Mouse (Mus musculus): ENCODE measurements around the gene Glis3. TPM values are rescaled to one million over a fixed set of nuclear protein-coding genes. Genes with fewer than 3 reads are reported as not detected.

Gene Glis3
- polyA plus RNA-seq, 1 experiment from 2014 or later: 0.36 TPM

DNA sequence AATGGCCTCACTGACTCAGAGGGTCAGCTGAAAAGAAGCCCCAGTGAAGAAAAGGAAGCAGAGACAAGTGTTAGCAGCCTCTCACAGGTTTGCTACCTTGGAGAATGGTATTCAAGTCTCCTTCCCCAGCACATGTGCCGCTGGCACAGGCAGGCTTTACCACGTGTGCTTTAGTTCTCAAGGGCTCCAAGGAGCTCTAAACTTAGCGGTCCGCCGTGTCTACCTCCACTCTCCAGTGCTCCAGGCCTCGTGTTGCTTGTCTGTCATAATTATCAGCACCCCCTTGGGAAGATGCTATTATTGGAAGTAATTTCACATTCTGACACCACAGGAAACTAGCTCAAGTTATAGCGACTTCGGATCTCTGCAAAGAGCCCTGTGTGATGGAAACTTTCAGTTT, 344.0 kb downstream of the Glis3 start:
- no peaks in the 10 kb centered on the region for H3K27me3 ChIP-seq (ENCODE audit: insufficient read depth, low read length)
- no peaks in the 10 kb centered on the region for H3K36me3 ChIP-seq (replicated peaks; ENCODE audit: insufficient read depth, low read length)
- H3K9me3 ChIP-seq (ENCODE audit: low read length): no peaks in the 10 kb centered on the region
- H3K9ac ChIP-seq (replicated peaks): no peak overlapping the region
- ATAC-seq: no peak
- 69% methylated on average over 8 of the region's 8 CpGs for WGBS (ENCODE audit: insufficient replicate concordance)
- no peak for TF ChIP-seq CTCF (IDR thresholded peaks at IDR 0.05; ENCODE audit: low read depth)
- no peak for TF ChIP-seq EP300 (IDR thresholded peaks at IDR 0.05; ENCODE audit: low read depth)
- H3K4me3 ChIP-seq (ENCODE audit: low read depth, low read length): no peak overlapping the region
- H3K4me2 ChIP-seq (ENCODE audit: low read depth, low read length): no peak overlapping the region
- H3K4me1 ChIP-seq (ENCODE audit: insufficient read depth): no peaks in the 10 kb centered on the region
- no peak overlapping the region for H3K27ac ChIP-seq (ENCODE audit: low read depth)
- DNase-seq: no peak

DNA sequence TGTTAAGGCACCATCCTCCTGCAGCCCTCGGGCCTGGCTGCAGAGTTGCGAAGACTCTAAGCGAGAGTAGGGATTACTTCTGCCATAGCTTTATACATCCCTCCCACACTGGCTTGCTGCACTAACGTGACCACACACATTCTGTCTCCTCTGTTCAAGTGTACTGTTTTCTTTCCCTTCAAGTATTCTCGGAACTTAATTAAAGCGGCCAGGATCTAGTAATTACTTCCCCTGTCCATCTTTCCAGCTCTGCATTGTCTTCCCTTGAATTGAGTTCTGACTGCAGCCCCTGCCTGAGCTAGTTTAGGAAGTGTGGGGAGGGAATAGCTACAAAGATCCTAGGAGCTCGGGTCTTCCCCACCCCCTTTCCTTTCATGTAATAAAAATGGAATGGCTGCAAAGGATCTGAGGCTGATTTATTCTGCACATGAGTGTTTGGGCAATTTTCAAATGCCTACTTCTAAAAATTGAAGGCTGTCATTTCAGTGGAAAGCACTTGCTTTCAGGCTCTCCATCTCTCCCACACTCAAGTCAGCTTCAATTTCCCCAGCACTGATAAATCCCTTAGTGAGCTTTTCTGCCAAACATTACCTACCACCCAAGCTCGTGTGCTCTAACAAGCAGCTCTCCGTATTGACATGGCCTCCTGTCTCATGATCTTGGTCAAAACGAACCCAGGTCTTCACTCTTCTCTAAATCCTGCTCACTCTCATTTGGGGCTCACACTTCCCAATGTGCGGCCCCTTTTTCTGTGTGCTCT, 346.7 kb downstream of the Glis3 start:
- H3K9ac ChIP-seq (replicated peaks): no peak overlapping the region
- H3K4me2 ChIP-seq (ENCODE audit: low read depth, low read length): no peak overlapping the region
- TF ChIP-seq CTCF (IDR thresholded peaks at IDR 0.05; ENCODE audit: low read depth): no peak
- no peak for TF ChIP-seq EP300 (IDR thresholded peaks at IDR 0.05; ENCODE audit: low read depth)
- no peaks in the 10 kb centered on the region for H3K36me3 ChIP-seq (replicated peaks; ENCODE audit: insufficient read depth, low read length)
- H3K27ac ChIP-seq (ENCODE audit: low read depth): no peak overlapping the region
- H3K9me3 ChIP-seq (ENCODE audit: low read length): no peaks in the 10 kb centered on the region
- no peak for ATAC-seq
- no peaks in the 10 kb centered on the region for H3K27me3 ChIP-seq (ENCODE audit: insufficient read depth, low read length)
- no peak overlapping the region for H3K4me3 ChIP-seq (ENCODE audit: low read depth, low read length)
- DNase-seq: no peak
- WGBS (ENCODE audit: insufficient replicate concordance): 68% methylated on average over 11 of the region's 11 CpGs
- H3K4me1 ChIP-seq (ENCODE audit: insufficient read depth): no peaks in the 10 kb centered on the region

DNA sequence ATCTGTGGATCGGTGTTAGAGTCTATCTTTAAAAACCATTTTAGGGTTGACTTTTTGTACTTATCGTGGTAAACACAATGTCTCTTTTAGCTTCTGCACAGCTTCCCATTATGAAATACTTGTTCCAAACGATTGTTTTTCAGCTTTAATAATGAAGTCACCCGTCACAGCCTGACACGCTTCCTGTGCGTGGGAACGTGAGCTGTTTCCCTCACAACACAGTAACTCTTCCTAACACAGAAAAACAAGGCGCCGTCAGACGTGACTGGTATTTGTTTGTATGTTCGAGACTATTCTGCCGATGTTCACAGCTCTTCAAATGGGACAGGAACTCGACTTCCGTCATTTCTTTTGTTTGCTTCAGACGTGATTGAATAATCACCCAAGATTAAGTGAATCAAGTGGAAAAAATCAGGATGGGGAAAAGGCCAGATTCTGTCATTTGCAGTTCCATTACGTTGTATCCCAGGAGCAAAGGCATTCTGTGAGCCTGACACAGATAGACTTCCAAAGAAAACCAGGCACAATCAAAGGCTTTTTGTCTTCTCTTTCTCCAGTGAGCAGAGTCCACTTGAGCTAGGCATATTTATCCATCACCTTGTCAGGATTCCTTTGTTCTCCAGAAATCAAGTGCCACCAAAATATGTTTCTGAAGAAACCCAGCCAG, 351.3 kb downstream of the Glis3 start:
- Histone ChIP-seq H3K27ac (ENCODE audit: low read depth) (no peak overlapping the region), H3K9me3 (ENCODE audit: low read length) (no peaks in the 10 kb centered on the region), H3K4me3 (ENCODE audit: low read depth, low read length) (no peak overlapping the region), H3K4me2 (ENCODE audit: low read depth, low read length) (no peak overlapping the region), H3K9ac (replicated peaks) (no peak overlapping the region), H3K27me3 (ENCODE audit: insufficient read depth, low read length) (no peaks in the 10 kb centered on the region), H3K36me3 (replicated peaks; ENCODE audit: insufficient read depth, low read length) (no peaks in the 10 kb centered on the region), H3K4me1 (ENCODE audit: insufficient read depth) (no peaks in the 10 kb centered on the region)
- WGBS (ENCODE audit: insufficient replicate concordance): 69% methylated on average over 16 of the region's 16 CpGs
- ATAC-seq: peak; percentile 35; the same call in 1 of the 2 replicates
- no peak for TF ChIP-seq EP300 (IDR thresholded peaks at IDR 0.05; ENCODE audit: low read depth)
- no peak for TF ChIP-seq CTCF (IDR thresholded peaks at IDR 0.05; ENCODE audit: low read depth)
- DNase-seq: no peak

DNA sequence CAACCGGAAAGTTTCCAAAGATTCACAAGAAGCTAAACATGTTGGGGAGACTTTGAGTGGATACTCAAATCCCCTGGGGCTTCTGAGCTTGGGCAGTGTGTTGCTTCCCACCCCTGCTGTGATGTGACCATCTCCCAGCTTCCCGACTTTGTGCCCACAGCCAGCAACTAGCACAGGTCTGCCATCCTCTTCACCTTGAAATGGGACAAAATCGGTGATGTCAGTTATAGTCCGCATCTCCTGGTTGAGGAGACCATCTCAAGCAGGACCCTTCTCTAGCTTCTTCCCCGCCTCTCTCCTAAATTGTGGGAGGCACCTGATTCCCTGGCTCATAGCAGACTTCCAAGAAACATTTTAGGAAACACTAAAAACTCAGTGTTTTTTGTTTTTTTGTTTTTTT, 352.3 kb downstream of the Glis3 start:
- Histone ChIP-seq H3K9ac (replicated peaks) (no peak overlapping the region), H3K27me3 (ENCODE audit: insufficient read depth, low read length) (no peaks in the 10 kb centered on the region), H3K27ac (ENCODE audit: low read depth) (no peak overlapping the region), H3K4me1 (ENCODE audit: insufficient read depth) (no peaks in the 10 kb centered on the region), H3K9me3 (ENCODE audit: low read length) (no peaks in the 10 kb centered on the region), H3K4me2 (ENCODE audit: low read depth, low read length) (no peak overlapping the region), H3K4me3 (ENCODE audit: low read depth, low read length) (no peak overlapping the region), H3K36me3 (replicated peaks; ENCODE audit: insufficient read depth, low read length) (no peaks in the 10 kb centered on the region)
- TF ChIP-seq CTCF (IDR thresholded peaks at IDR 0.05; ENCODE audit: low read depth): no peak
- no peak for TF ChIP-seq EP300 (IDR thresholded peaks at IDR 0.05; ENCODE audit: low read depth)
- DNase-seq (no peak), ATAC-seq (no peak)
- WGBS (ENCODE audit: insufficient replicate concordance): 80% methylated on average over 5 of the region's 5 CpGs

DNA sequence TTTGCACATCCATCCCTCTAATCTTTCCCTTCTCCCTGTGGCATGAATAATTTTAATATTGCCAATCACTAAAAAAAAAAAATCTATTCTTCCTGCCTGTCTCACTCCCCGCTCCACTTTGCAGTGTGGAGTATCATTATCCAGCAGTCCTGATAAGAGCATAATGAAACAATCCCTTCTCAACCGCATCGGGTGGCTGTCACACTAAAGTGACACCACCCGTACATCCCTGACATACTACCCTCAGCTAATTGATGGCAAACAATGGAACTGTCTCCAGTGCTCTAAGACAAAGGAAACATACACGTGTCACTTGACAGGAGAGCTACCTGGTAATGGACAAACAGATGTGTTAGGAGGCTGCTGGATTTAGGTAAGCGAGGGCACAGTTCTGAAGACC, 373.8 kb downstream of the Glis3 start:
- Histone ChIP-seq H3K9ac (replicated peaks) (no peak overlapping the region), H3K4me1 (ENCODE audit: insufficient read depth) (no peaks in the 10 kb centered on the region), H3K9me3 (ENCODE audit: low read length) (no peaks in the 10 kb centered on the region), H3K36me3 (replicated peaks; ENCODE audit: insufficient read depth, low read length) (no peaks in the 10 kb centered on the region), H3K4me2 (ENCODE audit: low read depth, low read length) (no peak overlapping the region), H3K27me3 (ENCODE audit: insufficient read depth, low read length) (no peaks in the 10 kb centered on the region), H3K4me3 (ENCODE audit: low read depth, low read length) (no peak overlapping the region), H3K27ac (ENCODE audit: low read depth) (no peak overlapping the region)
- no peak for ATAC-seq
- DNase-seq: no peak
- TF ChIP-seq EP300 (IDR thresholded peaks at IDR 0.05; ENCODE audit: low read depth): no peak
- no peak for TF ChIP-seq CTCF (IDR thresholded peaks at IDR 0.05; ENCODE audit: low read depth)
- WGBS (ENCODE audit: insufficient replicate concordance): 51% methylated on average over 6 of the region's 6 CpGs

DNA sequence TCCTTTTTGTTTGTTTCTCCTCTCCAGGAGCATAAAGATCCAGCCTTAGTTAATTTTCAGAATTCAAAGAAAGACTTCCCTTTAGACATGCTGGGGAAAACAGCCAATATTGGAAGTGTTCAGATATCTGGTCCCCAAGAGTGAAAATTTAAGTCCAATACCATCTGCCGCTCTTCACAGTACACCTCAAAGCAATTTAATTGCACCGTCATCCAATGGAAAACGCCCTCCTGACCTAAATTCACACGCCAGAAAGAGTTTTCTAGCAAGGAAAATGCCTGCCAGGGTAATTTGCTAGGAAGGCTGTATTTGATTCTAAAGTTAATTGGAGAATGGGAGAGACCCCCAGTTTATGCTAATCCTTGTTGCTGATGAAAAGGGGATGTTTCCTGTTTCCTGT, 374.4 kb downstream of the Glis3 start:
- ATAC-seq (no peak), DNase-seq (no peak)
- Histone ChIP-seq H3K27ac (ENCODE audit: low read depth) (no peak overlapping the region), H3K36me3 (replicated peaks; ENCODE audit: insufficient read depth, low read length) (no peaks in the 10 kb centered on the region), H3K4me3 (ENCODE audit: low read depth, low read length) (no peak overlapping the region), H3K4me2 (ENCODE audit: low read depth, low read length) (no peak overlapping the region), H3K4me1 (ENCODE audit: insufficient read depth) (no peaks in the 10 kb centered on the region), H3K9ac (replicated peaks) (no peak overlapping the region), H3K27me3 (ENCODE audit: insufficient read depth, low read length) (no peaks in the 10 kb centered on the region), H3K9me3 (ENCODE audit: low read length) (no peaks in the 10 kb centered on the region)
- TF ChIP-seq CTCF (IDR thresholded peaks at IDR 0.05; ENCODE audit: low read depth) (no peak), EP300 (IDR thresholded peaks at IDR 0.05; ENCODE audit: low read depth) (no peak)
- WGBS (ENCODE audit: insufficient replicate concordance): 55% methylated on average over 4 of the region's 4 CpGs
